Mouse (Mus musculus): ENCODE data around the gene Ank2. TPM values are rescaled to one million over a fixed set of nuclear protein-coding genes. Genes with fewer than 3 reads are reported as not detected.

The Ank2 gene
- total and polyA plus RNA-seq, 2 experiments: 1.2 to 5.6 TPM

GRCm38 (mm10) chr3:127071471-127071870 is 427.7 kb downstream of the Ank2 start:
- no peak overlapping the region for H3K4me3 ChIP-seq (ENCODE audit: insufficient read depth, low read depth, low read length)
- H3K27me3 ChIP-seq (ENCODE audit: control insufficient read depth, insufficient read depth, low read length): no peaks in the 10 kb centered on the region
- no peak overlapping the region for H3K9ac ChIP-seq (ENCODE audit: low read depth, low read length)
- DNase-seq (ENCODE audit: extremely low read depth, low read depth, low spot score): no peak
- no peaks in the 10 kb centered on the region for H3K79me2 ChIP-seq (ENCODE audit: control insufficient read depth, insufficient read depth, low read length)
- no peaks in the 10 kb centered on the region for H3K4me1 ChIP-seq (ENCODE audit: control insufficient read depth, insufficient read depth, low read length)
- no peak overlapping the region for H3K27ac ChIP-seq (replicated peaks; ENCODE audit: insufficient read depth, low read depth, low read length)
- TF ChIP-seq POLR2A (IDR thresholded peaks at IDR 0.05; ENCODE audit: extremely low read depth, insufficient read depth, low read length) (no peak), CTCF (IDR thresholded peaks at IDR 0.05; ENCODE audit: low read depth, low read length) (no peak)
- 75% methylated on average over 1 of the region's 1 CpGs for WGBS
- no peaks in the 10 kb centered on the region for H3K36me3 ChIP-seq (ENCODE audit: control insufficient read depth, insufficient read depth, low read length)

- Histone ChIP-seq H3K4me1 (ENCODE audit: control insufficient read depth, insufficient read depth, low read length) (no peaks in the 10 kb centered on the region), H3K9ac (ENCODE audit: low read depth, low read length) (no peak overlapping the region), H3K79me2 (ENCODE audit: control insufficient read depth, insufficient read depth, low read length) (no peaks in the 10 kb centered on the region), H3K36me3 (ENCODE audit: control insufficient read depth, insufficient read depth, low read length) (no peaks in the 10 kb centered on the region), H3K27ac (replicated peaks; ENCODE audit: insufficient read depth, low read depth, low read length) (no peak overlapping the region), H3K4me3 (ENCODE audit: insufficient read depth, low read depth, low read length) (no peak overlapping the region), H3K27me3 (ENCODE audit: control insufficient read depth, insufficient read depth, low read length) (no peaks in the 10 kb centered on the region)
- DNase-seq (ENCODE audit: extremely low read depth, low read depth, low spot score): no peak
- TF ChIP-seq CTCF (IDR thresholded peaks at IDR 0.05; ENCODE audit: low read depth, low read length) (no peak), POLR2A (IDR thresholded peaks at IDR 0.05; ENCODE audit: extremely low read depth, insufficient read depth, low read length) (no peak)
- WGBS: 85% methylated on average over 5 of the region's 5 CpGs
These were observed 435.3 kb downstream of the Ank2 start for GRCm38 (mm10) chr3:127063654-127064386.

DNA sequence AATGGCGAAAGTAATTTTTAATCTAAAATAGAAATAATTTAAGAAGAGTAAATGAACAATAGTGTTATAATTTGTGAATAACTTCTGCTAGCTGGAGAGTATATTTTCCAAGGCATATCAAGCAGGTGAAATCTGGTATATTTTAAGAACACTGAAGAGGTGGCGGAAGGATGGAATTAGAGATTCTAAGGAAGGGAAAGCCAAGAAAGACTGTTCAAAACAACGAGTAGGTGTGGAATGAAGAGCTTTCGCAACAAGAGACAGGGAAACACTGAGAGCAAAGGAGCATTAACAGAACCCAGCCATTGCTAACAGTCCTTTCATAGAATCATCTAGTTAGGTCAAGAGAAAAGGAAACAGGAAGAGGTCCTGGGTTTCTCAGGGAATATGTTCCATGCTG is 439.5 kb downstream of the Ank2 start:
- no peak for TF ChIP-seq POLR2A (IDR thresholded peaks at IDR 0.05; ENCODE audit: extremely low read depth, insufficient read depth, low read length)
- no peak for TF ChIP-seq CTCF (IDR thresholded peaks at IDR 0.05; ENCODE audit: low read depth, low read length)
- no peak overlapping the region for H3K4me3 ChIP-seq (ENCODE audit: insufficient read depth, low read depth, low read length)
- H3K36me3 ChIP-seq (ENCODE audit: control insufficient read depth, insufficient read depth, low read length): no peaks in the 10 kb centered on the region
- H3K27ac ChIP-seq (replicated peaks; ENCODE audit: insufficient read depth, low read depth, low read length): no peak overlapping the region
- H3K79me2 ChIP-seq (ENCODE audit: control insufficient read depth, insufficient read depth, low read length): no peaks in the 10 kb centered on the region
- H3K27me3 ChIP-seq (ENCODE audit: control insufficient read depth, insufficient read depth, low read length): no peaks in the 10 kb centered on the region
- no peak for DNase-seq (ENCODE audit: extremely low read depth, low read depth, low spot score)
- H3K9ac ChIP-seq (ENCODE audit: low read depth, low read length): no peak overlapping the region
- 80% methylated on average over 4 of the region's 4 CpGs for whole genome bisulfite sequencing
- no peaks in the 10 kb centered on the region for H3K4me1 ChIP-seq (ENCODE audit: control insufficient read depth, insufficient read depth, low read length)

DNA sequence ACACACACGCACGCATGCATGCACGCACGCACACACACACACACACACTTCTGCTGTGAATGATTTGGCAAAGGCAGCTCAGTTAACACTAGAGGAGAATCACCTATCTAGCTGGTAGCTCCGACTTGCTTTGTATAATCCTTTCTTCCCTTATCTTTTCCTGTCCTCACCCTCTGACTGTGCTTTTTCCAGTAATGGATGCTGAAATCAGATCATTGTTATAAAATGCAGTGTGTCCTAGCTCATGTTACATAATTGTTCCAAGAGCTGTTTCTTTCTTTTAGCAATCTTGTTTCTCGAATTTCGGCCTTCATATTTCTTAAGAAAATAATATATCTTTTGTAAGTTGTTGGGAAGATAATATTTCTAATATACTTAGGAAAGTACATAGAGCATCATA is 457.9 kb downstream of the Ank2 start:
- no peaks in the 10 kb centered on the region for H3K4me1 ChIP-seq (ENCODE audit: control insufficient read depth, insufficient read depth, low read length)
- WGBS: 84% methylated on average over 7 of the region's 7 CpGs

DNA sequence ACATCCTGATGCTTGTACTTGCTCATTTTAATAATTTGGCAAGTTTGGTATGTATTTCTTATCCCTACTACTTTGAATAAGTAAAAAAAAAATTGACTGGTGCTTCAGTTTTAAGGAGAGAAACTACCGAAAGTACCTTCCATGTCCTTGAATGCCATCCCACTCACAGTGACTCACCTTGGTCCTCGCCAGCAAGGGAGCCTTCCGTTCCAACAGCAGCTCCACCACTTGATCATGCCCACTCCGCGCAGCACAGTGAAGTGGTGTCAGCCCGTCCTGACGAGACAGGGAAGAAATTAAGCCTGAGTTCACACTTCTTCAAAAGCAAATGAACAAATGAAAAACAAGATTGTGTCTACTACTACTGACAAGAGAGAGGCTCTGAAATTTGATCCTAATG is 460.6 kb downstream of the Ank2 start:
- no peak overlapping the region for H3K27ac ChIP-seq (replicated peaks; ENCODE audit: insufficient read depth, low read depth, low read length)
- no peak for DNase-seq (ENCODE audit: extremely low read depth, low read depth, low spot score)
- no peak overlapping the region for H3K9ac ChIP-seq (ENCODE audit: low read depth, low read length)
- no peaks in the 10 kb centered on the region for H3K79me2 ChIP-seq (ENCODE audit: control insufficient read depth, insufficient read depth, low read length)
- WGBS: 91% methylated on average over 7 of the region's 7 CpGs
- no peaks in the 10 kb centered on the region for H3K36me3 ChIP-seq (ENCODE audit: control insufficient read depth, insufficient read depth, low read length)
- no peaks in the 10 kb centered on the region for H3K4me1 ChIP-seq (ENCODE audit: control insufficient read depth, insufficient read depth, low read length)
- no peak overlapping the region for H3K4me3 ChIP-seq (ENCODE audit: insufficient read depth, low read depth, low read length)
- TF ChIP-seq POLR2A (IDR thresholded peaks at IDR 0.05; ENCODE audit: extremely low read depth, insufficient read depth, low read length) (no peak), CTCF (IDR thresholded peaks at IDR 0.05; ENCODE audit: low read depth, low read length) (no peak)
- no peaks in the 10 kb centered on the region for H3K27me3 ChIP-seq (ENCODE audit: control insufficient read depth, insufficient read depth, low read length)

More for the DNA sequence above, 457.9 kb downstream of the Ank2 start:
- Histone ChIP-seq H3K79me2 (ENCODE audit: control insufficient read depth, insufficient read depth, low read length) (no peaks in the 10 kb centered on the region), H3K9ac (ENCODE audit: low read depth, low read length) (no peak overlapping the region), H3K36me3 (ENCODE audit: control insufficient read depth, insufficient read depth, low read length) (no peaks in the 10 kb centered on the region), H3K27me3 (ENCODE audit: control insufficient read depth, insufficient read depth, low read length) (no peaks in the 10 kb centered on the region), H3K27ac (replicated peaks; ENCODE audit: insufficient read depth, low read depth, low read length) (no peak overlapping the region), H3K4me3 (ENCODE audit: insufficient read depth, low read depth, low read length) (no peak overlapping the region)
- TF ChIP-seq CTCF (IDR thresholded peaks at IDR 0.05; ENCODE audit: low read depth, low read length): no peak
- no peak for TF ChIP-seq POLR2A (IDR thresholded peaks at IDR 0.05; ENCODE audit: extremely low read depth, insufficient read depth, low read length)
- no peak for DNase-seq (ENCODE audit: extremely low read depth, low read depth, low spot score)

GRCm38 (mm10) chr3:127036118-127036517 is 463.0 kb downstream of the Ank2 start:
- H3K27me3 ChIP-seq (ENCODE audit: control insufficient read depth, insufficient read depth, low read length): no peaks in the 10 kb centered on the region
- H3K27ac ChIP-seq (replicated peaks; ENCODE audit: insufficient read depth, low read depth, low read length): no peak overlapping the region
- no peak overlapping the region for H3K9ac ChIP-seq (ENCODE audit: low read depth, low read length)
- H3K79me2 ChIP-seq (ENCODE audit: control insufficient read depth, insufficient read depth, low read length): no peaks in the 10 kb centered on the region
- no peaks in the 10 kb centered on the region for H3K4me1 ChIP-seq (ENCODE audit: control insufficient read depth, insufficient read depth, low read length)
- 85% methylated on average over 5 of the region's 5 CpGs for WGBS
- H3K4me3 ChIP-seq (ENCODE audit: insufficient read depth, low read depth, low read length): no peak overlapping the region
- no peak for DNase-seq (ENCODE audit: extremely low read depth, low read depth, low spot score)
- TF ChIP-seq POLR2A (IDR thresholded peaks at IDR 0.05; ENCODE audit: extremely low read depth, insufficient read depth, low read length) (no peak), CTCF (IDR thresholded peaks at IDR 0.05; ENCODE audit: low read depth, low read length) (no peak)
- no peaks in the 10 kb centered on the region for H3K36me3 ChIP-seq (ENCODE audit: control insufficient read depth, insufficient read depth, low read length)

All from liver, adult 2 months (tissue).